Mouse (Mus musculus): ENCODE measurements around the gene Usp36. TPM values are rescaled to one million over a fixed set of nuclear protein-coding genes. Genes with fewer than 3 reads are reported as not detected.

The Usp36 gene
- polyA plus RNA-seq, 1 experiment from 2014 or later, result 19.6 TPM

DNA sequence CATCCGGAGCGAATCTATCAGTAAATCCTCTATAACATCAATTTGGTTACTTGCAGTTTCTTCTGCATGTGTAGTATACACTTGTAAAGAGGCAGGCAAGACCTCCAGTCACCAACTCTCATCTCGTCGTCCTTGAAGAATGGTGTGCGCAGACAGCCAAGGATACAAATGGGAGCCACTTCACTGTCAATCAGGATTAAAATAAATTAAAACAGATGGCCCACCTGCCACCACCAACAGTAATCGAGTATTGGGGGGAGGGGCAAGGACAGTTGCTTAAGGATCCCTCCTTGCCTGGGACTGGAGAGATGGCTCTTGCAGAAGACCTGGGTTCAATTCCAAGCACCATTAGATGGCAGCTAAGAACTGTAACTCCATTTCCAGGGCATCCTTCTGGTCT, 2.6 kb upstream of the Usp36 start:
- Histone ChIP-seq H3K9me3 (no peaks in the 10 kb centered on the region), H3K4me3 (replicated peaks) (no peak overlapping the region), H3K4me2 (no peak overlapping the region), H3K27me3 (no peaks in the 10 kb centered on the region), H3K9ac (no peak overlapping the region; the same call in 1 of the 2 replicates), H3K4me1 (peaks cover 23% of the 10 kb centered on the region), H3K27ac (no peak overlapping the region), H3K36me3 (replicated peaks) (peaks cover under 1% of the 10 kb centered on the region; the same call in 1 of the 2 replicates)
- 60% methylated on average over 6 of the region's 6 CpGs for WGBS
- ATAC-seq (ENCODE audit: low FRiP score), result no peak

DNA sequence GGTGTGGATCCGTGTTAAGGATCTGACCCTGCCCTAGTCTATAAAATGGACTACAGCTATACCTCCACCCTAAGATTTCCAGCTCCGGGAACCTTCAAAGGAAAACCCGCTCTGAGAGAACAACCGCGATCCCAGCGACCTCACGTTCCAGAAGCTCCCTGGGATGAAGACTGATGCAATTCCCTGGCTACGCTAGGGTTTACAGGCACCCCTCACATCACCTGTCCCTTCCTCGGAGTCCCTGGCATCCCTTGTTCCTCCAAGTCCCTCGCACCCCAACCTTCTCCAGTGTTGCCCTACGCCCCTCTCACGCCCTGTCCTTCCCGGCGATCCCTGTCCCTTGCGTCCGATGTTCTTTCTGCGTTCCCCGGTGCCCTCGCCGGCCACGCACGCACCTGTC, 482 bp downstream of the Usp36 start:
- Histone ChIP-seq H3K27me3 (no peaks in the 10 kb centered on the region), H3K4me2 (peak overlapping the region; percentile 95), H3K9me3 (no peaks in the 10 kb centered on the region), H3K9ac (peak overlapping the region; percentile 85), H3K27ac (peak overlapping the region; percentile 74), H3K4me1 (peaks cover 26% of the 10 kb centered on the region), H3K36me3 (replicated peaks) (peaks cover 30% of the 10 kb centered on the region), H3K4me3 (replicated peaks) (peak overlapping the region; percentile 72)
- whole genome bisulfite sequencing, result under 1% methylated on average over 22 of the region's 22 CpGs
- ATAC-seq (ENCODE audit: low FRiP score), result no peak

DNA sequence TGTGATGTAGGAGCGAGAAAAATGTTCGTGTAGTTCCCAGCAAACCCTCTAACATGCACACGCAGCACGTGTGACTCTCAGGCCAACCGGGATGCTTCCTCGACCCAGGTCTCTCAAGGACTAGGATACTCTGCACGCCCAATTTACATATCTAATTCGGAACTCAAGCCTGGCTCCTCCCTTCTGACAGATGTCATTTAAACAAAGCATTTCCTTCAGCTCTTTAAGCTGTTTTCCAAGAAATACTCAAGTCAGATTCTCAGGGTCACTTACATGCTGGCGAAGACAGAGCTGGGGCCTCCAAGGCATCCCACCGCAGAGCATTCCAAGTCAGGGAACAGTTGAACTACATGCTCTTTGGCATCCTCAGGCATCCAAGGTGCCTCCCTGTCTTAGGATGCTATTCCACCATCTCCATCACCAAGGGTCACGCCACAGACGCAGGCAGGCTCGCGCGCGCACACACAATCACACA, 970 bp downstream of the Usp36 start:
- Histone ChIP-seq H3K4me1 (peaks cover 26% of the 10 kb centered on the region), H3K27ac (peak overlapping the region; percentile 74; the same call in 1 of the 2 replicates), H3K4me3 (replicated peaks) (peak overlapping the region; percentile 72), H3K27me3 (no peaks in the 10 kb centered on the region), H3K4me2 (peak overlapping the region; percentile 95), H3K9me3 (no peaks in the 10 kb centered on the region), H3K9ac (peak overlapping the region; percentile 85), H3K36me3 (replicated peaks) (peaks cover 35% of the 10 kb centered on the region)
- 2% methylated on average over 16 of the region's 16 CpGs for WGBS
- ATAC-seq (ENCODE audit: low FRiP score), result no peak

DNA sequence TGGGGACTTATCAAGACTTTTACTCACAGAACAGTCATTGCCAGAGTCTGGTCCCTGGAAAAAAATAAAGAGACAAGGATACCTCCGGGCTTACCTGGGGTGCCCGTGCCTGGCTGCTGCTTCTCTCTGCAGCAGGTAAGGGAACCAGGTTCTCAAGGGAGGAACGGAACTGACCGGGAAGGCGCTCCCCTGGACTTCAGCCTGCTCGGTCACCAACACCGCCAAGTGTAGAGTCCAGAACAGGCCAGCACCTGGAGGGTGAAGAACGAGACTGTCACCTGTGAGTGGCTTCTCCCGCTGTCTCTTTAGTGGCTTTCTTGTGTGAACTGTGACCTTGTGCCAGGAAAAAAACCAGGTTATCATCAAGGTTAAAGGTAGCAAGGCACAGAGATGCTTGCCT, 2.5 kb downstream of the Usp36 start:
- Histone ChIP-seq H3K9ac (no peak overlapping the region), H3K36me3 (replicated peaks) (peaks cover 49% of the 10 kb centered on the region), H3K4me2 (no peak overlapping the region), H3K4me3 (replicated peaks) (no peak overlapping the region), H3K27ac (no peak overlapping the region), H3K9me3 (no peaks in the 10 kb centered on the region), H3K4me1 (peaks cover 26% of the 10 kb centered on the region), H3K27me3 (no peaks in the 10 kb centered on the region)
- ATAC-seq (ENCODE audit: low FRiP score), result no peak
- WGBS, result 94% methylated on average over 9 of the region's 9 CpGs

DNA sequence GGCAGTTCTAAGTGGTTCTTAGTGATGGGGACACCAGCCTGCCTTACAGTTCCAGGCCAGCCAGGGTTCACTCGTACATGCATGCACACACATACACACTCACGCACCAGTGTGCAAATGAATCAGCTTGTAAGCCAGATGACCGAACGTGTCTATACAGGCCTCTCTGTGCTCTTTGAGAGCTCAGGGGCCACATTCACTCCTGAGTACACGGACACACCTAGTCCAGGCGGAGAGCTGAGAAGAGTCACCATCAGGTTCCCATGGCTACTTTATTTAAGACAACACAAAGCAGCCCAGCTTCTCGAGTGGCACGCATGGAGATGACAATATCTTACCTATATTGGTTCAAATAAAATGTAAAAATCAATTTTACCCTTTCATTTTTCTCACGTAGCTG, 3.6 kb downstream of the Usp36 start:
- Histone ChIP-seq H3K27me3 (no peaks in the 10 kb centered on the region), H3K9me3 (no peaks in the 10 kb centered on the region), H3K27ac (no peak overlapping the region), H3K9ac (no peak overlapping the region), H3K36me3 (replicated peaks) (peaks cover 61% of the 10 kb centered on the region), H3K4me1 (peaks cover 26% of the 10 kb centered on the region), H3K4me2 (no peak overlapping the region), H3K4me3 (replicated peaks) (no peak overlapping the region)
- no peak for ATAC-seq (ENCODE audit: low FRiP score)
- WGBS, result 95% methylated on average over 9 of the region's 9 CpGs

DNA sequence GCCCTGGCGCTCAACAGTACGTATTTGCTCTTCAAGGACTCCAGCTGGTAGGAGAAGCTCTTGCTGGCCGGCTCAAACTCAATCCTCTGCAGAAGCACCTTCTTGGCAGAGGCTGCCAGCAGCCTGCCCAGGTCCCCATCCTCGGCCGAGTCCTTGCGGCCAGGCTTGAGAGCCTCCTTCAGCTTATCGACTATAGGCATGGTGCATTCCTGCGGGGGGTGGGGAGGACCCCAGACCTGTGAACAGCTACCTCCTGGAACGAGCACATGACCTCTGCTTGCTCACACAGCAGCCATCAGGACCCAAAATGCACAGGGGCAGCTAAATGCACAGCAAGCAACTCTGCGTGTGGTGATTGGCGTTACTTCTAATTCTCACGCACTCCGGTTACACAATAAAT, 4.3 kb downstream of the Usp36 start:
- no peaks in the 10 kb centered on the region for H3K27me3 ChIP-seq
- WGBS, result 90% methylated on average over 13 of the region's 13 CpGs
- H3K27ac ChIP-seq, result no peak overlapping the region
- H3K4me1 ChIP-seq, result peaks cover 21% of the 10 kb centered on the region
- no peaks in the 10 kb centered on the region for H3K9me3 ChIP-seq
- H3K4me2 ChIP-seq, result no peak overlapping the region
- ATAC-seq (ENCODE audit: low FRiP score), result no peak
- no peak overlapping the region for H3K4me3 ChIP-seq (replicated peaks)
- H3K9ac ChIP-seq, result no peak overlapping the region
- peaks cover 65% of the 10 kb centered on the region for H3K36me3 ChIP-seq (replicated peaks)

DNA sequence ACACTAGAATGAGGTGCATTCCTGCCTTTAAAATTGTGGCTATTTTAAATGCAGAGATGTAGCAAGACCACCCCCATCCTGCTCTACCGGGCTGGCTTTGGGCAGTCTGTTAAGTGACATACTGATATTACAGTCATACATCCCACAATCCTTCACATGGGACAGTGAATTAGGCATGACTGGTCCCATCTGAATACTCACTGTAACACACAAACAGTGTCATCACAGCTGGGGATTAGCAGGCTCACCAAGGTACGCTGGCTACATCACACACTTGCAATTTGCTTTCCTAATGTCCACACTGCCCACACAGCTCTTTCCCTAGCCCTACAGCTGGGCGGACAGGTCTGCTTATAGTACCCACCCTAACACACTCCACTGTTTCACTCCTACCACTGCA, 9.8 kb downstream of the Usp36 start:
- no peak overlapping the region for H3K4me3 ChIP-seq (replicated peaks)
- ATAC-seq (ENCODE audit: low FRiP score), result no peak
- no peak overlapping the region for H3K4me2 ChIP-seq
- H3K9me3 ChIP-seq, result no peaks in the 10 kb centered on the region
- peaks cover 97% of the 10 kb centered on the region for H3K36me3 ChIP-seq (replicated peaks)
- H3K27me3 ChIP-seq, result no peaks in the 10 kb centered on the region
- H3K9ac ChIP-seq, result no peak overlapping the region
- 92% methylated on average over 3 of the region's 3 CpGs for WGBS
- no peaks in the 10 kb centered on the region for H3K4me1 ChIP-seq
- no peak overlapping the region for H3K27ac ChIP-seq

DNA sequence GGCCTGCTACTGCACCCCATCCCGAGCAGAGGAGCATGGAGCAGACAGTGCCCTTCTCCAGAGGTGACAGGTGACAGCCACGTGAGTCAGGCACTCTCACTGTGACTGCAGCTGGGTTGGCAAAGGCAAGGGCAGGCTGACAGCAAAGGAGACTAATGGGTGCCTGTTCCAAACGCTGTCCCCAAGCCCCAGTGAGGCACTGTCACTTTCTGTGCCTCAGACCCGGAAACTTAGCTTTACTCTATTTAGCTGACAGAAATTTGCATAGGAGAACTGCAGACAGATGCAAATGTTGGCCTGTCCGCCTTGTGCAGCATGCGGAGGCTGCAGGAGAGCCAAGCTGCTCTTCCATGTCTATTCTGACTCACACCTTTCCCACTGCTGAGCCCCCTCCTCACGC, 13.7 kb downstream of the Usp36 start:
- Histone ChIP-seq H3K4me1 (no peaks in the 10 kb centered on the region), H3K36me3 (replicated peaks) (peaks cover 97% of the 10 kb centered on the region), H3K4me3 (replicated peaks) (no peak overlapping the region), H3K27me3 (no peaks in the 10 kb centered on the region), H3K4me2 (no peak overlapping the region), H3K9ac (no peak overlapping the region), H3K27ac (no peak overlapping the region), H3K9me3 (no peaks in the 10 kb centered on the region)
- 92% methylated on average over 7 of the region's 7 CpGs for WGBS
- no peak for ATAC-seq (ENCODE audit: low FRiP score)

DNA sequence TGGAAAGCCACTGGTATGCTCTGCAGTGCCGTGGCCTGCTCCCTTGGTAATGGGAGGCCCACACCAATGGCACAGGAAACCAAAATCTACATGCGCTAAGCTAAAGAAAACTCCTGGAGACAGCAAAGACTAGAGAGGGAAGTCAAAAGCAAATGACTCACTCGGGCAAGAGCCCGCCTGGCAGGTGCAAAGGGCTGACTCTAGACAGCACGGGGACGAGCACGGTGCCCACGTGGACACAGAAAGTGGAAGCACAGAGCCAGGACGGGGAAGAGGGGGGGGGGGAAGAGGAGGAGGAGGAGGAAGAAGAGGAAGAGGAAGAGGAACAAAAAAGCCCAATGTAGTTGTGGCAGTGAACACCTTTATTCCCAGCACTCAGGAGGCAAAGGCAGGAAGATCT, 15.0 kb downstream of the Usp36 start:
- H3K4me1 ChIP-seq, result no peaks in the 10 kb centered on the region
- H3K36me3 ChIP-seq (replicated peaks), result peaks cover 97% of the 10 kb centered on the region
- H3K4me2 ChIP-seq, result no peak overlapping the region
- H3K9me3 ChIP-seq, result no peaks in the 10 kb centered on the region
- WGBS, result 92% methylated on average over 9 of the region's 9 CpGs
- ATAC-seq (ENCODE audit: low FRiP score), result no peak
- H3K27me3 ChIP-seq, result no peaks in the 10 kb centered on the region
- H3K27ac ChIP-seq, result no peak overlapping the region
- no peak overlapping the region for H3K4me3 ChIP-seq (replicated peaks)
- no peak overlapping the region for H3K9ac ChIP-seq

DNA sequence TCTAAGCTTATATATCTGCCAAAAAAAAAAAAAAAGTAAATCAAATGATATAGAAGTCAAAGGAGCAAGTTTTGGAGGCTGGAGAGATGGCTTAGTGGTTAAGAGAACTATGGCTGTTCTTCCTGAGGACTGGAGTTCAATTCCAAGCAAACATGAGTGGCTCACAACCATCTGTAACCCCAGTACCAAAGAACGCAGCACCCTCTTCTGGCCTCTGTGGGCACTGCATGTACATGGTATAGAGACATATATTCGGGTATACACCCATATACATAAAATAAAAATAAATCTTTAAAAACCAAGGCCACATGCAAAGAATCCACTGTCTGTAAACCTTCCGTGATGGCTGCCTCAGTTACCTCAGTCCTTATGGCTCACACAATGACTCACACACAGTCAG, 20.2 kb downstream of the Usp36 start:
- no peaks in the 10 kb centered on the region for H3K27me3 ChIP-seq
- WGBS, result 92% methylated on average over 3 of the region's 3 CpGs

DNA sequence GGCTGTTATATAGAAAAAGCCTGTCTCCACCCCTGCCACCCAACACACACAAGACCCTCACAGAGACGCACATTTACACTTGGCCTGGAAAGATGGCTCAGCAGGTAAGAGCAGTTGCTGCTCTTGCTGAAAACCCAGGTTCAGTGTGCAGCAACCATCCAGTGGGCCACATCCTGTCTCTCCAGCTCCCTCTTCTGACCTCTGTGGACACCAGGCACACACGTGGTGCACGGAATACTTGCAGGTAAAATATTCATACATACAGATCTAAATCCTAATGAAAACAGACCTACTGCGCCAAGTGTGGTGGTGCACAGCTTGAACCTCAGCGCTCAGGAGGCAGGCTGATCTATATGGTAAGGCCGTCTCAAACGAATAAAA, 23.4 kb downstream of the Usp36 start:
- Histone ChIP-seq H3K27ac (no peak overlapping the region), H3K9ac (no peak overlapping the region), H3K27me3 (no peaks in the 10 kb centered on the region), H3K4me1 (no peaks in the 10 kb centered on the region), H3K4me2 (no peak overlapping the region), H3K9me3 (no peaks in the 10 kb centered on the region), H3K36me3 (replicated peaks) (peaks cover 96% of the 10 kb centered on the region), H3K4me3 (replicated peaks) (no peak overlapping the region)
- no peak for ATAC-seq (ENCODE audit: low FRiP score)
- WGBS, result 97% methylated on average over 7 of the region's 7 CpGs

More for the DNA sequence above, 20.2 kb downstream of the Usp36 start:
- H3K9me3 ChIP-seq, result no peaks in the 10 kb centered on the region
- H3K4me1 ChIP-seq, result no peaks in the 10 kb centered on the region
- H3K4me2 ChIP-seq, result no peak overlapping the region
- H3K9ac ChIP-seq, result no peak overlapping the region
- H3K4me3 ChIP-seq (replicated peaks), result no peak overlapping the region
- peaks cover 95% of the 10 kb centered on the region for H3K36me3 ChIP-seq (replicated peaks)
- H3K27ac ChIP-seq, result no peak overlapping the region
- no peak for ATAC-seq (ENCODE audit: low FRiP score)

DNA sequence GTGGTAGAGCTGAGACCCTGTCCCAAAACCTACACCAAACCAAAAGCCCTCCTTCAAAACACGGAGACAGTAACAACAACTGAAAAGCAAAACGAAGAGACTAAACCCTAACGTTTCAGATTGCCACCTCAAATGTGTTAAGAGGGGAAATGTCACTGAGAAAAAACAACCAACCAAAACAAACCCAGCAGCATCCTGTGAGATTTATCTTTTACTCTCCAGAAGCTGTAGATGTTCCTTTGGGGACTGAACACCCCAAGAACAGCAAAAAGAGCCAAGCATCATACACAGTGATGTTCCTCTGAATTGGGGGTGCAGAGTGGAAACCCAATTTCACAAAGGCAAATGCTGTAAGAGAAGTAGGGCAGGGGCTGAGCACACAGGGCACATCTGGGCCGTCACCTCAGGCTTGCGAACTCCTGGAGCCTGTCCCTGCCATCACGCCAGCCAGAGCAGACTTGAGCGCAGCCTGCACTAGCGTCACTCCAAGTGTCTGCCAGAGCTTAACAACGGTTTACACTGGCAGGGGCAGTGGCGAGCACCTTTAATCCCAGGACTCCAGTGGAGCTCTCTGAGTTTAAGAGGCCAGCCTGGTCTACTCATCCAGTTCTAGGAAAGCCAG, 23.9 kb downstream of the Usp36 start:
- Histone ChIP-seq H3K27ac (no peak overlapping the region), H3K36me3 (replicated peaks) (peaks cover 96% of the 10 kb centered on the region), H3K9ac (no peak overlapping the region), H3K4me3 (replicated peaks) (no peak overlapping the region), H3K9me3 (no peaks in the 10 kb centered on the region), H3K27me3 (no peaks in the 10 kb centered on the region), H3K4me1 (no peaks in the 10 kb centered on the region), H3K4me2 (no peak overlapping the region)
- no peak for ATAC-seq (ENCODE audit: low FRiP score)
- WGBS, result 90% methylated on average over 10 of the region's 10 CpGs

DNA sequence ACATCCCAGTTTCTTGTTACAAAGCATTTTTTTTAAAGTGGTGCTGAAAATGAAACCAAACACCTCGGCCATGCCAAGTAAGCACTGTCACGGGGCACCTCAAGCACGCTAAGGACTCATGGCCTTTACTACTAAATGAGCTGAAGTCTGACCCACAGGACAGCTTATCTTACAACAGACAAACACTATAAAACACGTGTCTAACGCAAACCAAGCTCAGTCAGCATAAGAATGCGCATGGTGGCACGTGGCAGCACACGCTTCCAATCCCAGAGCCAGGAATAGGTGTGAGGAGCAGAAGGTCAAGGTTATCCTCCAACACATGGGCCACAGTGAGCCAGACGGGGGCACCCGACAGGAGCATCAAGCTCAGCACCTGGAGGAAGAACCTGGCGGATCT, 24.4 kb downstream of the Usp36 start:
- no peaks in the 10 kb centered on the region for H3K9me3 ChIP-seq
- H3K9ac ChIP-seq, result no peak overlapping the region
- no peak for ATAC-seq (ENCODE audit: low FRiP score)
- H3K36me3 ChIP-seq (replicated peaks), result peaks cover 97% of the 10 kb centered on the region
- no peak overlapping the region for H3K27ac ChIP-seq
- 95% methylated on average over 11 of the region's 11 CpGs for WGBS
- H3K4me3 ChIP-seq (replicated peaks), result no peak overlapping the region
- no peaks in the 10 kb centered on the region for H3K27me3 ChIP-seq
- no peaks in the 10 kb centered on the region for H3K4me1 ChIP-seq
- H3K4me2 ChIP-seq, result no peak overlapping the region

All from forebrain, embryonic 12.5 days (tissue).